Mouse (Mus musculus) G1E-ER4 (cell line): ENCODE results near the gene Armh2. TPM values are rescaled to one million over a fixed set of nuclear protein-coding genes. Genes with fewer than 3 reads are reported as not detected.

ENCODE experiments used
- GATA1 ChIP-seq: IDR thresholded peaks from one replicate; pipeline ENCODE4 v1.8.0; 2012; ENCODE audit warnings: low read length, inconsistent platforms
- polyA plus RNA-seq: library from polyadenylated mRNA; stranded (reverse); fragments of >175 nt; gene quantifications from 2 replicates; pipeline ENCODE4 v1.2.3, GENCODE M21; 2012

Armh2 gene
- not detected in 2 replicates for polyA plus RNA-seq

GRCm38 (mm10) chr13:24741028-24741427 lies at the start of gene Armh2:
TSS of gene Armh2 (plus strand) at chr13:24741232.
- TF ChIP-seq GATA1: no peak

DNA sequence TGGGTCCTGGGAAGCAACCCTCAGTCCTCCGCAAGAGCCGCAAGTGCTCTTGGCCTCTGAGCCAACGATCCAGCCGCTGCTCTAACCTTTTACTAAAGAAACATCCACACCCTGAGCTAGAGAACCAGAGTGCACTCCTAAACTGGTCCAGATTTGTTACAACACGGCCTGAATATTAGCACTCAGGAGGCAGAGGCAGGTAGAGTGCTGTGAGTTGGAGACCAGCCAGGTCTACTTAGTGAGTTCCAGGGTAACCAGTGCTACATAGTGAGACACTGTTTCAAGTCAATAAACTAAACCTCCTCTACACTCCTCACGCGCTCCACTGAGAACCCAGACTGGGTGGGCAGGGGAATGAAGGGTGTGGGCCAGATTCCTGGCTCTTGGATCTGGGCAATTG lies 47.7 kb upstream of the Armh2 start:
- TF ChIP-seq GATA1: no peak

DNA sequence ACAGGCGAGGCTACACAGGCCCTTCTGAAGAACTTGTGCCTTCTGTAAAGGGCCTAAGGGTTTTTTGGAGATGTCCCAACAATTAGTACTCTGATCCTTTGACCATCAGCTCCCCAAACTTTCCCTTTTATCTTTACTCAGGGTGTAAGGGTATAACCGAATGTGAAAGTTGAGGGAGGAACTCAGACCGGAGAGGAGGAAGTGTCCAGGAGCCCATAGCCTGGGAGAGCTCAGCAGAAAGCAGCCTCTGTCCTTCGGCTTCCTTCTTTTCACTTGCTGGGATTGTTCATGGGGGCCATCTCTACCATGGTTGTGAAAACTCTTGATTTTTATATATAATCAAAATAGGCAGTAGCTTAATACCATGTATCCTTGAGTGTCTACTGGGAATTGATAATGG lies 42.3 kb upstream of the Armh2 start:
- TF ChIP-seq GATA1: no peak

DNA sequence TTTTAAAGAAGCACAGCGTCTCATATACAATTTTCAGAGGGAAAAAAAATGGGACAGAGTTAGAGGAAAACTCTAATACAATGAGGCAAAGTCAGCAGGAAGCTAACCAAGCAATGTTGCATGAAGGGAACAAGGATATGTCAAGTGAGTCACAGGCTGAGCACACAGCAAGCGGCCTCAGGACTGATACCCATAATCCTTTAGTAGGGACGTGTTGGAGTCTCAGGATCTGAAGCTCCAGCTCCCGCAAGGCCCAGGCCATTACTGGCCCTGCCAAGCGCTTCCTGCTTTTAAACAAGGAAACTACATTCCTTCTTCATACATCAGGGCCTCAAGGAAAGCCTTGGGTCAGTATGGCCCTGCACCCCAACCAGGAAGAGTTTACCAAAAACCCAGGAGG lies 38.9 kb upstream of the Armh2 start:
- TF ChIP-seq GATA1: no peak

- no peak for TF ChIP-seq GATA1
Observed at GRCm38 (mm10) chr13:24709656-24710396, 31.2 kb upstream of the Armh2 start.

DNA sequence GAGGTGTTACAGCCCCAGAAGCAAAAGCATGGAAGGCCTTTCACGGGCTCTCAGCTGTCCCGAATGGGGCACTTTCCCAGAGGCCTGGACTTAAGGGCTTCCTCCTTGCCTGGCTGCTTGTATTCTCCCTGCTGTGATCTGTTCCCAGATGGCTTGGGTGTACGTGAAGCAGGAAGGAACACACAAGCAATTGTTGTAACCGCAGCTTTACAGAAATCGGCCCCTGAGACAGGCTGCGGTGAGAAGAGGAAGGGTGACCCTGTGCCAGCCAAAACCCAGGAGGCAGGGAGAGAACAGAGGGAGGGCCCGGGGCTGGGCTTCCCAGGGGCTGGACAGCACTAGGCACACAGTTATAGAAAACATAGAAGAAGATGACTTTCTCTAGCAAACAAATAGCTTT lies 30.1 kb upstream of the Armh2 start:
- TF ChIP-seq GATA1: no peak

- no peak for TF ChIP-seq GATA1
Observed at GRCm38 (mm10) chr13:24712581-24713130, 28.4 kb upstream of the Armh2 start.

GRCm38 (mm10) chr13:24713434-24714000 lies 27.5 kb upstream of the Armh2 start:
- no peak for TF ChIP-seq GATA1

- TF ChIP-seq GATA1: no peak
Observed at GRCm38 (mm10) chr13:24714360-24714885, 26.6 kb upstream of the Armh2 start.

DNA sequence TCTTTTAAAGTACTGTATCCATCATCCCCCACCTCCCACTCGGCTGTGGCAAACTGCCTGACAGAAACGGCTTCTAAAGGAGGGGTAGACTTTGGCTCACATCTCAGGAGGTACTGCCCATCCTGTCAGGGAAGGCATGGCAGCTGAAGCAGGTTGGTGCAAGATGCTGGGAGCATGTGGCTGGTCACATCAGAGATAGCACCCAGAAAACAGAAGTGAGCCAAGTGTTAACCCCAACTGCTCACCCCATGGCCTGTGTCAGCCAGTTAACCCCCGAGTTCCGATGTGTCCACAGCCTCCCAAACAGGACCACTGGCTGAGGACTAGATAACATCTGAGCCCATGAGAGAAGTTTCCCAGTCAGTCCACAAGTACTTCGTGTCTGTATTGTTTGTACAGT lies 25.4 kb upstream of the Armh2 start:
- TF ChIP-seq GATA1: no peak

DNA sequence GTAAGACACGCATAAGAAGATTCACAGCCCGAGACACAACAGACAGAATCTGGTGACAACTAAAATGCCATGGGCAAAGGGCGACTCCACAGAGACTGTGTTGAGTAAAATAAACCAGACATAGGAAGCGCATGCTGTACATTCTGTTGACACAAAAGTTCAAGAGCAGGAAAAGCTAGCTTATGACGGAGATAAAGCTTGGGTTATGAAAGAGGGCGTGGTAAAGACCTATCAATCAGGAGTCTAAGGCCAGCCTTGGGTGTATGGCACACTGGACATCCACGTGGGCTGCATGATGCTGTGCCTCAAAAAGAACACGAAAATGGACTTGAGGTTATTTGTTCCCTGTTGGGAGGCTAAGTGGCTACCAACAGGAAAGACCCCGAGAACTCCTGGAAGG lies 24.6 kb upstream of the Armh2 start:
- no peak for TF ChIP-seq GATA1

GRCm38 (mm10) chr13:24717677-24718076 lies 23.4 kb upstream of the Armh2 start:
- no peak for TF ChIP-seq GATA1

DNA sequence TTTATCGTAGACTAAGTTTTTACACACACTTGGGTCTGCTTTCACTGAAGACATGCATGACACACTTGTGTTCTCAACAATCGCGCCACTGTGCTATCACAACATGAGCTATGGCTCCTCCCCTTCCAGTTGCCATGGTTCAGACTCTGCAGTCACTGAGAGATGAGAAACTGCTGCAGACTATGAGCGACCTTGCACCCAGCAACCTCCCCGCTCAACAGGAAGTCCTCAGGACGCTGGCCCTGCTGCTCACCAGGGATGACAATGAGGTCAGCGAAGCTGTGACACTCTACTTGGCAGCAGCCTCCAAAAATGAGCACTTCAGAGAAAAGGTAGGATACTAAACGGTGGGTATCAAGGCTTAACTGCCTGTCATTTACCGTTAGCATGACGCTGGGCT lies 19.5 kb upstream of the Armh2 start:
- TF ChIP-seq GATA1: no peak

DNA sequence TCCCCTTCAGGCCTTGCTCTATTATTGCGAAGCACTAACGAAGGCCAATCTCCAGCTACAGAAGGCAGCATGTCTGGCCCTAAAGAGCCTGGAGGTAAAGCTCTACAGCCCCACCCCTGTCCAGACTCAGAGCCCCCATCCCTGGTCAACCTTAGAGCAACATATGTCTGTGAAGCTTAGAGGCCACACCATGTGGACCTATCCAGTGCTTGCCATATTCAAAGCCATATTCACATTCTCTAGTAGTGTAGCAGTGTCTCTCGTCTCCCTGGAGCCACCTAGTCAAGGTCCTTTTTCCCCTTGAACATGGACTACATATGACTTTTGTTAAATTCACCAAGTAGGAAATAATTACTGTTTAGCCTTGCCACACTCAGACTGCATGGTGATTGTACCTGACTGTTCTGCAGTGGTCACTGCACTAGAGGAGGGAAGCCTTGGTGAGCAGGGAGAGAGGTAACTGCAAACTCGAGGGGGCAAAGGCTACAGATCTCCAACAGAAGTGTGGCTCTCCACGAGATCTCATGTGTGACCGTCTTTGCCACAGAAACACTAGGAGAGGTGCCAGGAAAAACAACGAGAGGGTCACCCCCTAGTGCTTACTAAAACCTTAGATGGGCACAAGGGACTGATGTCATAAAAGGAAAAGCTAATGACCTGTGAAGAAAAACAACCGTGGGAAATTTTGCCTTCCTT lies 17.2 kb upstream of the Armh2 start:
- TF ChIP-seq GATA1: no peak

GRCm38 (mm10) chr13:24724395-24724759 lies 16.7 kb upstream of the Armh2 start:
- no peak for TF ChIP-seq GATA1

DNA sequence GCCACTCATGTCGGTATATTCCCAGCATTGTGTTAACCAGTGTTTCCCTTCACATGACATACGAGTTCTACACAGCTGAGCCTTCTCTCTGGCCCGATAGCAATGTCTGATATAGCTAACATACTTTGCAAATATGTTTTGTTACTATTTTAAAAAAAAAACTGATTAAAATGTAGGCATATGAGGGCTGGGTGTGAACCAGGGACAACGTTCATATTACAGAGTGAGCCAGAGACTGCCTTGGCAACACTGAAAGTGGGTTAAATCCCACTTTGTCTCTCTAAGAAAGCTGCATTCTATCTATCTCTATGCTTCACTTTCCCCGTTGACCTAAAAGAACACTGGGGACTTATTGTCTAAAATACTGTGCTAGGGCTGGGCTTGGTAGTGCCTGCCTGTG lies 11.9 kb upstream of the Armh2 start:
- TF ChIP-seq GATA1: no peak
